Mouse (Mus musculus) neural tube, embryonic 10.5 days (tissue): ENCODE measurements around the gene Prpf4.

ENCODE experiments used
- DNase-seq: peaks from one replicate; pipeline ENCODE4 v3.0.0-alpha.2; 2017; ENCODE audit warnings: low spot score; ENCODE audit errors: extremely low spot score

Prpf4 gene

DNA sequence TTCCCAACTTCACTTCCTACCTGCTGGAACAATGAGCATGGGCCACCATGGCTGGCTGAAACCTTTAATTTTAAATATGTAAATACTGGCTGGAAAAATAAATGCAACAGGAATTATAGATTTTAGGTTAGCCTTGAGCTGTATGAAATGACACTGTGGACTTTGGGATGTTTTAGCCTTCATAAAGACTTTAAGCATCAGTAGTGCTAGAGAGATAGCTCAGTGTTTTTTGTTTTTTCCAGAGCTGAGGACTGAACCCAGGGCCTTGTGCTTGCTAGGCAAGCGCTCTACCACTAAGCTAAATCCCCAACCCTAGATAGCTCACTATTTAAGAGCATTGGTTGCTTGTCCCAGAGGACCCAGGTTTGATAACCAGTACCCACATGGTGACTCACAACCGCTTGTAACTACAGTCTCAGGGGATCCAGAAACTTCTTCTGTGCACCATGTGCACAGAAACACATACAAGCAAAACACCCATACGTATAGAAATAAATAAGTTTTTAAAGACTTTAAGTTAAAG is 28.7 kb downstream of the Prpf4 start:
- no peak for DNase-seq

DNA sequence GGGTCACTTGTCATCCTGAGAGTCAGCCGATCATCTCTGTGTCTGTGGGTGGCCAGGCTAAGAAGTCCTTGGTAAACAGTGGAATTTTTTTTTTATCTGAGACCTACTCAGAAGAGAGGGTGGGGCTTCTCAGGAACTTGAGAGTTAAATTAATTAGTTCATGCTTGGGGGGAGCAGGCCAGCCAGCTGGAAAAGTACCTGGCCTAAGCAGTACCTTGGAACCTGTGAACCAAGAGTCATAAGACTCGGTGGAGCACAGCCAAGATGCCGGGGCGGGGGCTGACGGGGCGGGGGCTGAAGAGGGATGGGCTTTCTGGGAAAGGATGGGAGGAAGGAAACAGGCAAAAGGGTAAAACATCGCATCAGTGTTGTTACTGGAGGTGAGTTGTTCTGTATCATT is 29.3 kb downstream of the Prpf4 start:
- DNase-seq, result no peak

DNA sequence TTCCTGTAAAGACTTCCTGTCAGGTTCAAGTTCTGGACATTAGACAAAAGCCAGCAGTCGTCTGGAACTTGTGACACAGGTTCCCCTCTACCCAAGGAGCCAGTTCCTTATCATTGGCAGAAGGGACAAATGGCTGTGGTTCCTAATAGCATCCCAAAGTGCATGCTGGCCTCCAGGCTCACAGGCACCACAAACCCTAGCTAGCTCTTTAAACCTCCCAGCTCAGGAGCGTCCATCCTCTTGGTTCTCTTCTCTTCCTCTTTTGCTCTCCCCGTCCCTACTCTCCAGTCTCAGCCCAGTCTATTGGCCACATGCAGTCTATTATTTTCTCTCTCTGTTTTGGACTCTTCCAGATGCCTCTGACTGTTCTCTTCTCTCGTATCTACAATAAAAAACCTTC is 31.2 kb downstream of the Prpf4 start:
- DNase-seq, result no peak

DNA sequence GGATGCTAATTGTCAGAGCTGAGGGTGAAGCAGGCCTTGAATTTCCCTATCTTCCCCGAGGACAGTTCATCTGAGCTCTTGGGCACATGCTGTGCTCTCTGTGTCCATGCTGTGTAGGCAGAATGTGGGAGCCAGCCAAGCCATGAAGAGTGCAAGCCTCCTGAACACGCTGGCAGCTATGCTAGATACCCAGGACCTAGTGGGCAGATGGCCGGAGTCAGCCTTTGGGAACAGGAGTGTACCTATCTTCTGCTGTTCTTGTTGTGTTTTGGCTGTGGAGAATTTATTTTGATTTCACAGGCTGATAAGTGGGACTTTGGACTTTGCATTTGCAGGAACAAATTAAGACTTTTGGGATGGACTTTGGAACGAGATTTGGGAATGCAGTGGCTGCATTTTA is 31.9 kb downstream of the Prpf4 start:
- DNase-seq, result no peak

GRCm38 (mm10) chr4:62440986-62441385 is 32.4 kb downstream of the Prpf4 start:
- DNase-seq, result no peak

DNA sequence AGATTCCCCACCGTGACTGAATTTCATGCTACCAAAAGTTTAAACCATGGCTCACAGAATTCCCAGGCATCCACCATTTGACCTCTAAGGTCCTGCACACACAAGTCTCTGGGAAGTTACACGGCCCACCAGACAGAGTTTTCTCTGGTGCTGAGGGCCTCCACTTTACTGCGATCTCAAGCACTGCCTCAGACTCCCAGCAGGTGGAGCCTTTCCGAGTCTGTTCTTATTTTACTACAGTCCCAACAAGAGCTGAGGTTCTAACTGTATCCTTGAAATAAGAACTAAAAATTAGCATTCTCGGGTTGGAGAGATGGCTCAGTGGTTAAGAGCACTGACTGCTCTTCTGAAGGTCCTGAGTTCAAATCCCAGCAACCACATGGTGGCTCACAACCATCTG is 46.4 kb downstream of the Prpf4 start:
- no peak for DNase-seq

DNA sequence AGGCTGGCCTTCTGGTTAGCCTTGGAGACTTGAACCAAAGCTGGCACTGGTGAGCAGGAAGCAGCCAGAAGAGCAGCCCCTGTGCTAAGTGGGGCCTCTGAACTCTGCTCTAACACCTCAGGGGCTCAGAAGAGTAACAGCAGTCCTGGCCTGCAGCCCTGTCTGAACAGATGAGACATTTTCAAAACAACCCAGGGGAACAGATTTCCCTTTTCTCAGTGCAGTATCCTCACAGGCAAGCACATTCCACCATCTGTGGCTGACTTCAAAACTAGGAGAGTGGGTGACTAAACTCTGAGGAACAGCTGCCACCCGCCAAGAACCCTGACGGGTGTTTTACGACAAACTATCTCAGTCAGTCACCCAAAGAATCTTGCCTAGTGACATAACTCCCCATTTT is 50.5 kb downstream of the Prpf4 start:
- DNase-seq, result no peak

DNA sequence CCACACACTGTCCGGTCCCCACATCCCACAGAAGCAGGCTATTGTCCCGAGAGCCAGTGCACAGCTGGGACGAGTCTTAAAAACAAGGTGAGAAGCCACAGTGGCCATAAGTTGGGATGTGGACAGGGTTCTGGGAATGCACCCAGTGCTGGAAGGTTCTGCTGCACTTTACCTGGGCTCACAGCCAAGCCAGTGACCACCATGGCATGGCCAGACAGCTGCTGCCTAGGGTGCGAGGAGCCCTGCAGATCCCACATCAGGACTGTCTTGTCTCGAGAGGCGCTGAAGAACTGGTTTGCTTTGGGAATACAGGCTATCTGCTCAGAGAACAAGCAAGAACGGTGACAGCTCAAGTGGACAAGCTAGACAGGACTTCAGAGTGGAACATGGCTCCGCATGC is 51.8 kb downstream of the Prpf4 start:
- no peak for DNase-seq

DNA sequence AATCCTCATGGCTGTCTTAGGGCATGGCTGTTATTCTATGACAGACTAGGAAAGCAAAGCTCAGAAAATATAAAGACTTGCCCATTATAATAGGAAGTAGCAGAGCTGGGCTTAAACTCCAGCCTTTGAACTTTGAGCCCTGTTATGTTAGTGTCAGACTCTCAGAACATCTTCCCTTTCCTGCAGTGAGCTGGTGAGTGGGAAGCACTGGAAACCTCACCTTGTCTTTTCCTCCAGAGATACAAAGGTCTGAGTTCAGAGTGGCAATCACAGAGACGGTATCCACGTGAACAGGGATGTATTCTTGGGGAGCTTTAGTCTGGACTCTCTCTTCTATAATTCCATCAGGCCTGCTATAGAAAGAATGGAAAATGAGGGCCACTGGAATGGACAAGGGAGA is 54.5 kb downstream of the Prpf4 start:
- DNase-seq, result no peak

DNA sequence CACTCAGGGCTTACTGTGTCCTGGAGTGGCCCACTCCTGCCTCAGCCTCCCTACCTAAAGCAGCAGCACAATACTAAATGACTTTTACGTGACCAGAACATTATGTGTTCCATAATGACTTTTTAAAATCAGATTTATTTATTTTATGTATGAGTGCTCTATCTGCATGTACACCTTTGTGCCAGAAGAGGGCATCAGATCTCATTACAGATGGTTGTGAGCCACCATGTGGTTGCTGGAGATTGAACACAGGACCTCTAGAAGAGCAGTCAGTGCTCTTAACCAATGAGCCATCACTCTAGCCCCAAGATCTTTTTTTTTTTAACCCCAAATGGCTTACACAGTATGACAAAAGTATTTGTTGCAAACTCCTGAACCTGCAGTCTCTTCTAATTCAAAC is 59.6 kb downstream of the Prpf4 start:
- DNase-seq, result no peak

DNA sequence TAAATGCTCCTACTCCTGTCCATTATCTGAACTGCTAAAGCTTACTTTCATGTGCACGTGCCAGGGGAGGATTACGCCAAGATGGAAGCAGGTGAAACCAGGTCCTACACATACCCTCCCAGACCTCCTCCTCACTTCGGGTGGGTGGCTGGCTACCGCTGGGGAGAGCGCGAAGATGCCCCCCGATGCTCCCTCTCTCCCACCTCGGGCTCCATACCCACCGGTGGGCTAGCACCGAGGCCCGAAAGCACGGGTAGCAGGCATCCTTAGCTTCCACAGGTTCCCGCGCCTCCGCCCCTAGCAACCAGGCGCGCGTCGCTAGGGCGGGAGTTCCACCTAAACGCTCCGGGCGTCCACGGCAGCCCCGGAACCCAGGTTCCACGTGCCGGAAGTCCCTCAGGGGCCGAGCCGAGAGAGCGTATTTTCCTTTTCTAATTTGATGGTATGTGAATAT is 62.0 kb downstream of the Prpf4 start, which contains the start of gene Wdr31:
Wdr31 (minus strand) TSS at position 299 of the 454 bp plus-strand sequence.
- DNase-seq, result peak; percentile 89

GRCm38 (mm10) chr4:62472071-62472470 is 63.5 kb downstream of the Prpf4 start:
- DNase-seq, result no peak

GRCm38 (mm10) chr4:62475131-62475530 is 66.5 kb downstream of the Prpf4 start:
- no peak for DNase-seq

- DNase-seq, result no peak
Observed at GRCm38 (mm10) chr4:62475793-62476192, 67.2 kb downstream of the Prpf4 start.
